Comparison of ENCODE assay signal across 28 mouse cellular contexts in the genomic region with DNA sequence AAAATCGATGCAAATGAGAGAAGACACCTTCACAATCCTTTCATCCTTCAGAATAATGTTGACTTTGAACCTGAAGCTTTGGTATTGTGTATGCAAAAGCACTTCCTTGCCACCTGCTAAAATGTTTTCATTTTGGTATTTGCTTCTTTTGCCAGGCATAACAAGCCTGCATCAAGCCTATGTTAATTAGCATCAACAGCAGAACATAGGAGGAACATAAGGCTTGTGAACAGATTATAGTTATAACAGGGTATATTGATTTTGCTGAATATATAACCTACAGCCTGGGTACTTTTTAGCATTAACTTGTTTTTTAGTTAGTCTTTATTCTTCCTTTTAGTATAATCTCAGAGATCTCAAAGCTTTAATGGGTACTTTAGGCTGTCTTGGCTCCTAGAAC.
"Had no signal": no experiment of that assay in that cellular context is flagged by ENCODE, and none has a peak within 500 bp of the region (broad histone marks: within the 10 kb centered on the region; RNA-seq: fewer than 3 reads in every experiment).

No protein-coding gene starts in this region.

- H3K27me3 ChIP-seq: heart, embryonic 12.5 days; hindbrain, embryonic 12.5 days; intestine, embryonic 15.5 days; limb, embryonic 12.5 days; liver, embryonic 13.5 days; liver, embryonic 15.5 days had no signal

- H3K27ac ChIP-seq: heart, embryonic 10.5 days; hindbrain, embryonic 10.5 days; hindbrain, embryonic 12.5 days; hindbrain, embryonic 14.5 days; intestine, embryonic 15.5 days; layer of hippocampus, adult 2 months; left cerebral cortex, adult 2 months; limb, embryonic 10.5 days; limb, embryonic 12.5 days; liver, embryonic 13.5 days; liver, embryonic 15.5 days had no signal

- H3K4me2 ChIP-seq: heart, embryonic 12.5 days; hindbrain, embryonic 12.5 days; hindbrain, embryonic 14.5 days; intestine, embryonic 15.5 days; limb, embryonic 12.5 days; liver, embryonic 11.5 days; liver, embryonic 13.5 days; liver, embryonic 15.5 days had no signal

- H3K4me3 ChIP-seq: heart, embryonic 10.5 days; heart, embryonic 12.5 days; hindbrain, embryonic 10.5 days; hindbrain, embryonic 12.5 days; intestine, embryonic 15.5 days; layer of hippocampus, adult 2 months; left cerebral cortex, adult 2 months; limb, embryonic 10.5 days; limb, embryonic 12.5 days; liver, embryonic 13.5 days; liver, embryonic 15.5 days had no signal

- DNase-seq: gastrocnemius, postnatal 10 days; gastrocnemius, postnatal 25 days; heart, adult 18-20 months; heart, postnatal 10 days; heart, postnatal 4 days; kidney, adult 18-20 months; kidney, adult 8-10 months; kidney, postnatal 10 days; kidney, postnatal 25 days; kidney, postnatal 4 days; liver; liver, embryonic 13.5 days; liver, postnatal 0 days had no signal

- H3K36me3 ChIP-seq: heart, embryonic 10.5 days; heart, embryonic 12.5 days; hindbrain, embryonic 10.5 days; hindbrain, embryonic 12.5 days; intestine, embryonic 15.5 days; limb, embryonic 10.5 days; limb, embryonic 12.5 days; liver, embryonic 13.5 days; liver, embryonic 15.5 days had no signal

- H3K9me3 ChIP-seq: heart, embryonic 10.5 days; heart, embryonic 12.5 days; hindbrain, embryonic 10.5 days; hindbrain, embryonic 12.5 days; intestine, embryonic 15.5 days; limb, embryonic 10.5 days; limb, embryonic 12.5 days; liver, embryonic 13.5 days; liver, embryonic 15.5 days had no signal

- H3K9ac ChIP-seq: heart, embryonic 12.5 days; hindbrain, embryonic 12.5 days; hindbrain, embryonic 14.5 days; intestine, embryonic 15.5 days; limb, embryonic 12.5 days; liver, embryonic 13.5 days; liver, embryonic 15.5 days; liver, postnatal 0 days had no signal

- ATAC-seq: hindbrain, embryonic 16.5 days; inflammation-experienced regulatory T-cells, adult 6 months; intestine, embryonic 15.5 days; intestine, postnatal 0 days; liver, postnatal 0 days had no signal

- H3K4me1 ChIP-seq: heart, embryonic 10.5 days; heart, embryonic 12.5 days; hindbrain, embryonic 10.5 days; hindbrain, embryonic 12.5 days; intestine, embryonic 15.5 days; limb, embryonic 10.5 days; limb, embryonic 12.5 days; liver, embryonic 13.5 days; liver, embryonic 15.5 days had no signal
